Mouse (Mus musculus) limb, embryonic 14.5 days (tissue): ENCODE measurements around the gene Olfm2. TPM values are rescaled to one million over a fixed set of nuclear protein-coding genes. Genes with fewer than 3 reads are reported as not detected.

Experiments
- ATAC-seq: fragments of 200-750 bp; cut with Nextera tagmentation; 2 replicates; pipeline ENCODE4 v1.8.0; 2017; ENCODE audit warnings: low read depth, moderate number of reproducible peaks, moderate TSS enrichment; ENCODE audit not compliant: low FRiP score
- DNase-seq: peaks from one replicate; pipeline ENCODE4 v3.0.0-alpha.2; 2015; ENCODE audit warnings: low spot score
- H3K27ac ChIP-seq: fragments of 300-500 bp; sonication (generic); replicated peaks from 2 replicates; pipeline ENCODE4 v1.5.1; 2014; ENCODE audit warnings: low read depth, mild to moderate bottlenecking, low read length, moderate library complexity, mixed read lengths
- H3K27me3 ChIP-seq: fragments of 300-500 bp; sonication (generic); 2 replicates; pipeline ENCODE4 v1.6.1; 2014; ENCODE audit warnings: low read length, mixed read lengths; ENCODE audit not compliant: control insufficient read depth, insufficient read depth
- H3K36me3 ChIP-seq: fragments of 300-500 bp; sonication (generic); 2 replicates; pipeline ENCODE4 v1.6.1; 2014; ENCODE audit warnings: mild to moderate bottlenecking, low read length, moderate library complexity, mixed read lengths; ENCODE audit not compliant: control insufficient read depth, insufficient read depth
- H3K4me1 ChIP-seq: fragments of 300-500 bp; sonication (generic); 2 replicates; pipeline ENCODE4 v1.6.1; 2014; ENCODE audit warnings: antibody characterized with exemption, low read length, mixed read lengths; ENCODE audit not compliant: control insufficient read depth, insufficient read depth
- H3K4me2 ChIP-seq: fragments of 300-500 bp; sonication (generic); replicated peaks from 2 replicates; pipeline ENCODE4 v1.6.1; 2014; ENCODE audit warnings: low read depth, mild to moderate bottlenecking, low read length, moderate library complexity; ENCODE audit not compliant: severe bottlenecking
- H3K4me3 ChIP-seq: fragments of 300-500 bp; sonication (generic); replicated peaks from 2 replicates; pipeline ENCODE4 v1.5.1; 2014; ENCODE audit warnings: low read length
- H3K9ac ChIP-seq: fragments of 300-500 bp; sonication (generic); 2 replicates; pipeline ENCODE4 v1.6.1; 2014; ENCODE audit warnings: mild to moderate bottlenecking, low read depth, low read length, moderate library complexity; ENCODE audit not compliant: severe bottlenecking
- H3K9me3 ChIP-seq: fragments of 300-500 bp; sonication (generic); 2 replicates; pipeline ENCODE4 v1.6.1; 2016; ENCODE audit warnings: low read length; ENCODE audit not compliant: control insufficient read depth
- POLR2A ChIP-seq: fragments of 200-500 bp; IDR thresholded peaks from 2 replicates; pipeline ENCODE4 v1.8.0; 2012; ENCODE audit warnings: inconsistent platforms, mild to moderate bottlenecking, moderate library complexity, borderline replicate concordance; ENCODE audit not compliant: insufficient read depth, insufficient read length; ENCODE audit errors: extremely low read depth
- WGBS: fragments of 180-500 bp; shearing (Covaris S2); extraction: QIAGEN DNeasy Blood & Tissue Kit; methylation state at CpG from one replicate; pipeline ENCODE4 v1.1.7; 2014; 5-methylcytosine and 5-hydroxymethylcytosine counted together
- polyA plus RNA-seq, 2 experiments: library from polyadenylated mRNA; depleted of rRNA in 1 of 2; stranded (reverse) in 1 of 2; unstranded in 1 of 2; fragments of >200 nt; fragmentation: Nextera tagmentation in 1 of 2; extraction: Ambion mirVana in 1 of 2; gene quantifications; 2 replicates each; pipeline versions ENCODE4 v1.2.1 to v1.2.3; 2012 to 2014

The Olfm2 gene
- polyA plus RNA-seq, 2 experiments = 4.8 to 6.9 TPM

GRCm38 (mm10) chr9:20689913-20690312 is 56.2 kb downstream of the Olfm2 start:
- H3K27ac ChIP-seq = no peak overlapping the region
- no peak overlapping the region for H3K4me2 ChIP-seq
- no peak overlapping the region for H3K9ac ChIP-seq
- ATAC-seq (no peak), DNase-seq (no peak)
- no peaks in the 10 kb centered on the region for H3K9me3 ChIP-seq
- no peaks in the 10 kb centered on the region for H3K36me3 ChIP-seq
- H3K4me1 ChIP-seq = 0 out of 2 replicates have a peak, but pooled peaks cover 5% of the 10 kb centered on the region
- H3K4me3 ChIP-seq = no peak overlapping the region
- WGBS = 5% methylated on average over 4 of the region's 4 CpGs
- TF ChIP-seq POLR2A = no peak
- peaks cover 8% of the 10 kb centered on the region; the same call in 1 of the 2 replicates for H3K27me3 ChIP-seq

GRCm38 (mm10) chr9:20689403-20689802 is 56.7 kb downstream of the Olfm2 start:
- Histone ChIP-seq H3K27ac (no peak overlapping the region), H3K4me3 (no peak overlapping the region), H3K36me3 (no peaks in the 10 kb centered on the region), H3K4me1 (no peaks in the 10 kb centered on the region), H3K27me3 (peaks cover 3% of the 10 kb centered on the region; the same call in 1 of the 2 replicates), H3K4me2 (no peak overlapping the region), H3K9me3 (no peaks in the 10 kb centered on the region), H3K9ac (no peak overlapping the region)
- no peak for DNase-seq
- WGBS = 75% methylated on average over 1 of the region's 1 CpGs
- TF ChIP-seq POLR2A = no peak
- ATAC-seq = no peak

GRCm38 (mm10) chr9:20685081-20685861 is 60.9 kb downstream of the Olfm2 start:
- H3K36me3 ChIP-seq = no peaks in the 10 kb centered on the region
- 51% methylated on average over 17 of the region's 17 CpGs for WGBS
- H3K4me2 ChIP-seq = no peak overlapping the region
- no peaks in the 10 kb centered on the region for H3K27me3 ChIP-seq
- no peak overlapping the region for H3K9ac ChIP-seq
- no peak overlapping the region for H3K27ac ChIP-seq
- H3K9me3 ChIP-seq = no peaks in the 10 kb centered on the region
- H3K4me1 ChIP-seq = no peaks in the 10 kb centered on the region
- TF ChIP-seq POLR2A = no peak
- DNase-seq = no peak
- no peak overlapping the region for H3K4me3 ChIP-seq
- ATAC-seq = no peak

- H3K4me1 ChIP-seq = no peaks in the 10 kb centered on the region
- no peaks in the 10 kb centered on the region for H3K36me3 ChIP-seq
- no peak overlapping the region for H3K27ac ChIP-seq
- DNase-seq = no peak
- H3K9me3 ChIP-seq = no peaks in the 10 kb centered on the region
- no peak for TF ChIP-seq POLR2A
- H3K4me3 ChIP-seq = no peak overlapping the region
- 43% methylated on average over 2 of the region's 2 CpGs for WGBS
- no peak overlapping the region for H3K4me2 ChIP-seq
- no peaks in the 10 kb centered on the region for H3K27me3 ChIP-seq
- no peak overlapping the region for H3K9ac ChIP-seq
- no peak for ATAC-seq
These were observed 63.8 kb downstream of the Olfm2 start for GRCm38 (mm10) chr9:20682389-20682722.

- no peak overlapping the region for H3K4me3 ChIP-seq
- no peaks in the 10 kb centered on the region for H3K4me1 ChIP-seq
- peak; percentile 37; the same call in 1 of the 2 replicates for ATAC-seq
- no peaks in the 10 kb centered on the region for H3K36me3 ChIP-seq
- no peak overlapping the region for H3K4me2 ChIP-seq
- DNase-seq = no peak
- no peaks in the 10 kb centered on the region for H3K9me3 ChIP-seq
- no peaks in the 10 kb centered on the region for H3K27me3 ChIP-seq
- no peak for TF ChIP-seq POLR2A
- H3K9ac ChIP-seq = no peak overlapping the region
- no peak overlapping the region for H3K27ac ChIP-seq
- 40% methylated on average over 7 of the region's 7 CpGs for WGBS
These were observed 64.4 kb downstream of the Olfm2 start for GRCm38 (mm10) chr9:20681546-20682388.
